Mouse (Mus musculus) liver, postnatal 0 days (tissue): ENCODE results near the gene Krt33a.
A peak's percentile ranks its signal among the peaks of the same experiment; 100 is the strongest.

Experiments used
- CTCF ChIP-seq: sonication (generic); IDR thresholded peaks from 2 replicates; pipeline ENCODE4 v1.5.1; 2016; ENCODE audit warnings: antibody characterized with exemption, low read depth
- EP300 ChIP-seq: IDR thresholded peaks from 2 replicates; pipeline ENCODE4 v1.6.1; 2016; ENCODE audit warnings: antibody characterized with exemption, low read depth, mild to moderate bottlenecking

DNA sequence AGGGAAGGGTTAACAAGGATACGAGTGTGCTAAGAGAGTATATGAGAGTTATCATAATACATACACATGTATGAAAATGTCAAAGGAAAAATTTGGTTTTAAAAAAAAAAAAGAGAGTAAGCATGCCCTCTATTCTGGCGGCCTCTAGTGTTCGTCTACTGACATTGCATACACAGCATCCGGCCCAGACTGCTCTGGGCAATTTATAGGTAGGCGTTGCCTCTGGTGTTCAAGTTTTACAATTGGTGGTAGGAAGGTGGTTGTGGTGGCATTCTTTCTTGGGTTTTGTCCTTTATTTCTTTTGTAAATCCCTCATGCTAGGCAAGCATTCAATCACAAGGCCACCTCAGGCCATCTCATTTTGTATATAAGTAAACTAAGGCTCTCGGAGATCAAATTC, 11.2 kb downstream of the Krt33a start:
- TF ChIP-seq CTCF (peak; percentile 74), EP300 (no peak)
